Mouse (Mus musculus) small intestine, adult 10 weeks (tissue): ENCODE results near the gene Klra7. TPM values are rescaled to one million over a fixed set of nuclear protein-coding genes. Genes with fewer than 3 reads are reported as not detected.

Source experiments
- polyA plus RNA-seq: library from polyadenylated mRNA; stranded (reverse); fragments of 350-450 nt; fragmentation: Illumina TruSeq; extraction: RNeasy Lipid Tissue Mini Kit (QIAGEN cat#74804); gene quantifications from one replicate; pipeline ENCODE4 v1.2.3, GENCODE M21; 2014; ENCODE audit warnings: low replicate concordance

Klra7 gene
- 0.56 TPM for polyA plus RNA-seq

DNA sequence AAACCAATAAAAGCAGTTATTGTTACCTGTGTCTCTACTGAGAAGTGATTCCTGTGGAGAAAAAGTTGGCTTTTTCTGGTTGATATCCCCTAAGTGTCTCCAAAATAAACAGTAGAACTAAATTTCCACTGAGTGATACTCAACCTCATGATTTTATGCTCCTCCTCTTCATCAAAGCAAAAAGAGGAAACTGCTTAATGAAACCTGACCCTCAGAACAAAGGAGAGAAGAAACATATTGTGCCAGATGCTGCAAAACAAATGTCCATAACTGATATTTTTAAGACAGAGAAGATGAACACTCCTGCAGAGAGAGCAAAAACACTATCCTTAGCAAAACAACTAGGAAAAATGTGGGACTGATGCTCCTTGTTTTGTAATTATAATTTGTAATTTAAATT is at the start of gene Klra7:
TSS of gene Klra7 (minus strand) at position 101 of the 400 bp plus-strand sequence.

DNA sequence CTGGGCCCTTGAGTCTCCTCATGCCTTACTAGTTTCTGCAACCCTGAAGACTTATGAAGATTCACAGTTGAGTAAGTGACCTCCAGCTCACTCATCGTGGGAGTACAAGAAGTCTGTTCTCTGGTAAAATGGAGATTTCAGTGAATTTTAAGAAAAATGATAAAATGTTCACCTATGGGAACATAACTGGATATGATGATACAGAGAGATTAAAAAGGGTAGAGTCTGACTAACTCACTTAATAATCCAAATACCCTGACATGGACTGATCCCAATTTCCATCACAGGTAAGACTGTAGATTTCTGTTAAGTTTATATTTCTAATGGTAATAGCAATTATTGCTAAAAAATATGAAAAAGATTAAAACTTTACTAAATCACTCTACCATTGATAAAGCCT is 48.7 kb upstream of the Klra7 start, which contains the start of gene Klra10:
TSS of gene Klra10 (minus strand) at position 101 of the 400 bp plus-strand sequence.

DNA sequence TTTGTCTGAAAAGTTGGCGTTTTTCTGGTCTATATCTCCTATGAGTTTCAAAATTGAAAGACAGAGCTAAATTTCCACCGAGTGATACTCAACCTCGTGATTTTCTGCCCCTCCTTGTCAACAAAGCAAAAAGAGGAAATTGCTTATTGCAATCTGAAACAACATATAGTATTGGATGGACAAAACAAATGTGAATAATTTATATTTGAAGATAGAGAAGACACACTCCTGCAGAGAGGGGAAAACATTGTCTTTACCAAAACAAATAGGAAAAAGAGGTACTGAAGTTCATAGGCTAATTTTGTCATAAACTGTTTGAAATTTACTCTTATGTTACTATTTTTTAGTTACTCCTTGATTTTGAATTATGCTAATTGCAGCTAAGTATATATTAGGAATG is 40.1 kb downstream of the Klra7 start, which contains the start of gene Klra9:
TSS of gene Klra9 (minus strand) at position 101 of the 400 bp plus-strand sequence.

Other genes with a start within 250 kb of the Klra7 start
- gene Klra6, start 206.4 kb downstream of the Klra7 start, polyA plus RNA-seq = not detected
- not detected for gene Klra4, start 166.1 kb downstream of the Klra7 start, polyA plus RNA-seq
- 0.37 TPM for gene Klra8, start 103.4 kb downstream of the Klra7 start, polyA plus RNA-seq
- gene Klra9, start 40.2 kb downstream of the Klra7 start, polyA plus RNA-seq = 0.33 TPM
- gene Klra10, start 48.6 kb upstream of the Klra7 start, polyA plus RNA-seq = not detected
- 0.71 TPM for gene Klra3, start 104.3 kb upstream of the Klra7 start, polyA plus RNA-seq
- gene Klra1, start 153.6 kb upstream of the Klra7 start, polyA plus RNA-seq = 0.33 TPM